Mouse (Mus musculus): ENCODE measurements at regions not wholly inside any gene's neighbourhood (a gene's known extent, or its start where the extent isn't known, plus 50 kb on each side); places are given as distances from the start of the nearest gene placed in this dataset.

DNA sequence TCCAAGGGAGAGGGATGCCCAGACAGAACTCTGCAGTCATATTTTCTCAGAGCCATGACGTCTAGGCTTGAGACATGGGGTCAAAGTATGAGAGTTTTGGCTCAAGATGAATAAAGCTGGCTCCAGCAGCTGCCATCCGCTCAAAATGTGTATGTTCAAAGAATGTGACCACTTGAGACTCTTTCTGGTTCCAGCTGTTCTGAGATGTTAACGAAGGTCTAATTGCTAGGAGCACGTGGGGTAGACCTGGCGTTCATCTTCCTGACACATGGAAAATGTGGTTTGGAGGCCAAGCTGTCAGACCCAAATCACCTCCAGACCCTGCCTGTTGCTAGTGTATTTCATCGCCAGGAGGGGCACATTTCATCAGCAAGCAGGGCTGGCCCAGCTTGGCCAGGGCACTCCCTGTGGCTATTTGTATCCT lies 58.9 kb upstream of the Ankrd1 start:
- DNase-seq (ENCODE audit: low spot score), result no peak

GRCm38 (mm10) chr19:36180329-36180728 lies 60.4 kb upstream of the Ankrd1 start:
- DNase-seq (ENCODE audit: low spot score), result no peak

- no peak for DNase-seq (ENCODE audit: low spot score)
Observed at GRCm38 (mm10) chr19:36181535-36181934, 61.6 kb upstream of the Ankrd1 start.

DNA sequence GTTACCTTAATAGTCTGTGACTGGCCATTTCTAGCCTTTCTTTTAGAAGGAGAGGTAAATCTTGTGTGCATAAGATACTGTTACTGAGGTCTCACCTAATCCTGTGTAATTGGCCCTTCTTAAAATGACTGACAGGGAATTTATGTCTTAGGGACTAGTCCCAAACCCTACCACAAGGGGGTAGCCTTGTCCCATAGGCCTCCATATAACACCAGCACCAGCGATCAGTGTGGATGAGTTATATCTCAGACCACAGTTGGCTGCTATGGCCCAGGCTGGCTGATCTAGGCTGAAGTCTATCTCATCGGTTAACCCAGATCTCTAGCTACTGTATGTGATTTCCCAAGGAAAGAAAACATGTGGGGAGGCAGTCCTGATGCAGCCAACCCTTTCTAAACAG lies 63.2 kb upstream of the Ankrd1 start:
- no peak for DNase-seq (ENCODE audit: low spot score)

DNA sequence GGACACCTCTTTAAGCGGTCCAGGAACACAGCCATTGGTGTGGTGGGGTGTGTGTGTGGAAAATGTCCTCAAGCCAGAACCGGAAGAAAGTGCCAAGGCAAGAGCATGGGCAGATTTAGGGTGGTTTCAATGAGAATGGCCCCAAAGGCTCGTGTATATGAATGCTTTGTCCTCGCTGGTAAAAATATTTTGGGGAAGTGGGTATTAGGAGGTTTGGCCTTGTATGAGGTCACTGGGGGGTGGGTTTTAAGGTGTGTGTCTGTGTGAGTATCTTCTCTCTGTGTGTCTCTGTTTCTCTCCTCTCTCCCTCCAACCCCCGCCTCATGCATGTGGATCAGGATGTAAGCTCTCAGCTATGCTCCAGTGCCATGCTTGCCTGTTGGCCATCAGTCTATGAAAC lies 69.8 kb upstream of the Ankrd1 start:
- DNase-seq (ENCODE audit: low spot score), result no peak

DNA sequence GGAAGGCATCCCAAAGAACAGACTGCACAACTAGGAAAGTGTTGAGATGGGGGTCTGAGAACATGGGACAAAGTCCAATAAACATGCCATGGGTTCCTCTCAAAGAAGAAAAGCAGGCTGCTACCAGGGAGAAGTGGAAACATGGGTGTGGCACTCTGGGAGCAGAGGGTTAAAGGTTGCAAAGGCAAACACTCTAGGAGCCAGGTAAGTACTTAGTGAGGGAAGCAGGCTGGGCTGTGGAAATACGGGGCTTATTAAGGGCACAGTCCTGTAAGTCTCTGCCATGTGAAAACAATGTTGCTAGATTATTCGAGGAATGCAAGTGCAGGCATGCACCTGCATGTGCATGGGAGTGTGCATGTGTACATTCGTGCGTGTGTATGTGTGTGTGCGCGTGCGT lies 71.7 kb upstream of the Ankrd1 start:
- no peak for DNase-seq (ENCODE audit: low spot score)

DNA sequence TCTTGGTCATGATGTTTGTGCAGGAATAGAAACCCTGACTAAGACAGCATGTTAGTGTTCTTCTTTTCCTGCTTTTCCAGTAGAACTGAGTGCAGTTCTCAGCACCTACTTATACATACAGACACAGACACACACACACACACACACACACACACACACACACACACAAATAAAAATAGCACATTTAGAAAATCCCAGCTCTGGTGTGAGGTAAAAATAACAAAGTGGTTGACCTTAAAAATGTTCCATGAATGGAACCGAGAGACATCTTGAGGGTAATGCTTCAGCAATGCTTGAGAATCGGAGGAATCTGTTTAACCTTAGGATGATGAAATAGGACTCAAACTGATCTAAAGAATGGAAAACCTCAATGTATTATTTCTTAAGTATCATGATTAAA lies 84.4 kb upstream of the Ankrd1 start:
- DNase-seq (ENCODE audit: low spot score), result no peak

GRCm38 (mm10) chr19:36204965-36205718 lies 85.2 kb upstream of the Ankrd1 start:
- DNase-seq (ENCODE audit: low spot score), result no peak

DNA sequence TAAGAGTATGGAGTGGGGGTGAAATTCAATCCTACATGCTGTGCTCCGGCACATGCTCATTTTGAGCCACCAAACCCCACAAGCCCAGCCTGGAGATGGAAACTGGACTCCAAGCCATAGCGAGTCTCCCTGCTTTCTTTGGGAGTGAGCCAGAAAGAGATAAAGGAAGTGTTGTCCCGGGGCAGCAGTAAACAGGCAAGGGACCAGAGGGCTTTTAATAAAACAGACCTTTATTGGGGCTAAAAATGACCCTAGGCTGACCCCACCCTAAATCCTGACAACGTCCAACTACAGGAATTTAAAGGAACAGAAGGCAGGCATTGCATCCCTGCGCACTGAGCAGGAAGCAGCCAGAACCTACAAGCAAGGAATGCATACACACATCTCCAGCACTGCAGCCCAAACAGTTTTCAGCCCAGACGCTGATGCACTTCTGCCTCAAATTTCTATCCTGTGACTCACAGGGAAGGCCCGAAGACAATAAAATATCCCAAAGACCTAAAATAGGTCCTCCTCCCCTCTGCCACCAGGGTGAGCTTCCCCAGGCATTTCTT lies 87.9 kb upstream of the Ankrd1 start:
- DNase-seq (ENCODE audit: low spot score), result no peak

DNA sequence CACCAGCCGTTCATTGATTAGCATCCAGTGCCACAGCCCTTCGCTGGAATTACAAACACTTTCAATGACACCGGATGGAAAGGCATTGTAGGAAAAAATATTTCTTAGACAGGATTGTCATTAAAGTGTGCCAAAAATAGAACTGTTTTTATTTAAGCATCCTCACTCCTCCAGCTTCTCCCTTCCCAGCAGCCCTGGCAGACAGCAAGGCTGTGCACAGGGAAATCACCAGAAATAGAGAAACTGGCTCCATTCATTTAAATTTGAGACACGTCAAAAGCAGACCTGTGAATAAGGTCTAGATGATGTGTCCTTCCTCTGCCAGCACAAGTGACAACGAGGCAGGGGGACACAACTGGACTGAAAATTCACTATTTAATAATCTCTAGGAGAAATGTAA lies 88.5 kb upstream of the Ankrd1 start:
- DNase-seq (ENCODE audit: low spot score), result no peak

DNA sequence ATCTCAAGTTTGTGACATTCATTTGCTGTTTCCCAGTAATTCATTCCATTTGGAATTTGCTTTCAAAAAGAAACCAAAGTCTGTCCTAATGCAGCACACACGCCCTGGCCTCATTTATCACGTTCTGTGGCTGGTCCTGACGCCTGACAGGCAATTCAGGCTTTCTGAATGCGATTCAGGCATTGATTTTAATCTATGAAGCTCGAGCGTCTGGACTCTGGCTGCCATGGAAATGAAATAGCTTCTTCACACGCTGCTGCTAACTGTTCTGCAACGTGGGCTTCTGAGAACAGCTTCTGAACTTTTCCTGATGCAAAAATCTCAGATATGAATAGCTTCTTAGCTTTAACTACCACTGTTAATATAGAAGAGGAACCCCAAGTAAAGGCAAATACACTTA lies 93.6 kb upstream of the Ankrd1 start:
- no peak for DNase-seq (ENCODE audit: low spot score)

- DNase-seq (ENCODE audit: low spot score), result peak; percentile 12
Observed at GRCm38 (mm10) chr19:36214188-36214968, 94.5 kb upstream of the Ankrd1 start.

DNA sequence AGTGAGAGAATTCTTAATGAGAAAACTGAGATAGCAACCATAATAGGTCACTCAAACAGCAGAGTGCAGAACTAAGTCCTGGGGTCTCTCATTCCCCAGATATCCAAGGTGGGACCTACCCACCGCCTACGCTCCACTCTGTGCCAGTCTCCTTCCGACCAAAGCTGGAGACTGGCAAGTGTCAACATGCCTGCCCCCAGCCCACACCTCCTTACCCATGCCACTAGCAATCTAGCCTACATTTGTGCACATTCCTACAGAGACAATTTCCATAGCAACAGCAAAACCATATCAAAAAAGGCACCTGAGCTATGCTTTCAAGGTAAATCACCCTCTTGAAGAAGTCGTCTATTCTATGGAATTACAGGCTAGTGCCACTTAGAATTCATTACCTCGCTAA lies 97.3 kb upstream of the Ankrd1 start:
- no peak for DNase-seq (ENCODE audit: low spot score)

DNA sequence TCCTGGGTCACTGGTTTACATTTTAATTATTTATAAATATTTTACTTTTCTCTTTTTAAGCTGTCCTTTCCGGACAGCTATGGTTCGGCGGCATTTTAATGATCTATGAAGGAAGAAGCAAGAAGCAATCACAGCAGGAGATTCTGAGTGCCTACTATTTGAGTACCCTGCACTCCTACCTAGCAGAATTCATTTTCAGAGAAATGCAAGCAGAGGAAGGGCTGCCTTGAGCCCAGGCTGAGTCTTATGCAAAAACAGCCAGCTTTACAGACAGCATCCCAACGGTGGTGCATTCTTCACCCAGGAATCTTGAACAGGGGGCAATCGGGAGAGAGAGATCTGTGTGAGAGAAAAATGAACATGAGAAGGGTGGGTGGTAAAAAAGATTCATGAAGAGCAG lies 97.7 kb upstream of the Ankrd1 start:
- no peak for DNase-seq (ENCODE audit: low spot score)

GRCm38 (mm10) chr19:36218921-36219320 lies 99.0 kb upstream of the Ankrd1 start:
- no peak for DNase-seq (ENCODE audit: low spot score)

DNA sequence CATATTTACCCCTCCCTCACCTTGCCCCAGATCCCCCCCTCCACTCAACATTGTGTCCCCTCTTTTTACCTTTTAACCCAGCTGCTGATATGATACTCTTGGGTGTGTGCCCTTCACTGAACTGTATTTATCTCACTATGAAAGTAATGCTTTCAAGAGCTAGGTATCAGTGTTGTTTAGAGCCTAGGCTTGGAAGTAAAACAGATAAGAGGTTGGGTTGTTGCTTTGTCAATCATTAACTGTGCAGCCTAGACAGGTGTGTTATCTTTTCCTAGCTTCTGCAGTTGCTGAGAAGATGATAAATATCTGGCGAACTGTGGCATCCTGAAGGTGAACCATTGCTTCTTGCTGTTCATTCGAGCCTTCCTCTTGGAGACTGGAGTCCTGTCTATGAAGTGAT lies 101.2 kb upstream of the Ankrd1 start:
- DNase-seq (ENCODE audit: low spot score), result no peak

GRCm38 (mm10) chr19:36221596-36221995 lies 101.7 kb upstream of the Ankrd1 start:
- no peak for DNase-seq (ENCODE audit: low spot score)

DNA sequence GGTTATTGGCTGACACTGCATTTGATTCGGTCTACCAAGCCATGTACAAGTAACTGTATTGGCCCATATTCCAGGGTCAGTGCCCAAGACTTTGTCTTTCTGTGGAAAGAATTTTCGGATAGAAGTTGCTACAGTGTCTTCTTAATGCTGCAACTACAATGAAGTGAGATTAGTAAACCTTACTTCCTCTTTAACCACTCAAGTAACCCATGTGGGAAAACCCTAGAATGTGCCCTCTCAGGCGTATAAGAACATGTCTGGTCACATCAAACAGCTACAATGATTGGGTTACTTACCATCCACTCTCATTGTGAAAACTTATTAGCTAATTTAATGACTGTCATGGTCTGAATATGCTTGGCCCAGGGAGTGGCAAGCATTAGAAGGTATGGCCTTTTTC lies 102.3 kb upstream of the Ankrd1 start:
- no peak for DNase-seq (ENCODE audit: low spot score)

DNA sequence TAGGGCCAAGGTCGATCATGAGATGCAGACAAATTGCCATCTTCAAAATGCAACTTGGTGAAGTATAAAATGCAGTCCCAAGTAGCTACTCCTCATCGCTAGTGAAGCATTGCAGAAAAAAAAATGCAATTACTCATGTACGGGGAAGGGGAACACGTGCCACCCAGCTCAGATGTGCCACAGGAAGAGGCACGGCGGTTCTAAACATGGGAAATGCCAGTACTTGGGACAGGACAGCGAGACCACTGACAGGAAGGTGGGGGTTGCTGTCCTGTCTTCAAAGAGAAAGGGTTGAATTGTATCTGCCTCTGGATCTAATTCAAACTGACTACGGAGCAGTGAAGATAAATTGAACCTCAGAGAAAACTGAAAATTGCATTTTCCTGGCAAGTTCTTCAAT lies 104.6 kb upstream of the Ankrd1 start:
- no peak for DNase-seq (ENCODE audit: low spot score)

DNA sequence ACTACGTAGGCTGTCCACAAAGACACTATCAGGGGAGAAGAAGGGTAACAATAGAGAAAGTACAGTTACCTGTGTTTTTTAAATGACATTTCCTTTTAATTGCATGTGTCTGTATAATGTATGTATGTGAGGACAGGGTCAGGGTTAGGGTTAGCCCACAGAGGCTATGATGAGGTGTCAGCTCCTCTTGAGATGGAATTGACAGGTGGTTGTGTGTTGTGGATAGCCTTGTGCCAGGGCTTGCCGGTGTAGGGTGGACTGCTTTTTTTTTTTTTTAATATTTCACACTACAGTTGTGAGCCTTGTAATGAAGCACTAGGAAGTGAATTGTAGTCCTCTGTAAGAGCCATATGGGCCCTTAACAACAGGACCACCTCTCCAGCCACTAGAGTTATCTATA lies 105.7 kb upstream of the Ankrd1 start:
- no peak for DNase-seq (ENCODE audit: low spot score)

- DNase-seq (ENCODE audit: low spot score), result no peak
Observed at GRCm38 (mm10) chr19:36227418-36228160, 107.7 kb upstream of the Ankrd1 start.

DNA sequence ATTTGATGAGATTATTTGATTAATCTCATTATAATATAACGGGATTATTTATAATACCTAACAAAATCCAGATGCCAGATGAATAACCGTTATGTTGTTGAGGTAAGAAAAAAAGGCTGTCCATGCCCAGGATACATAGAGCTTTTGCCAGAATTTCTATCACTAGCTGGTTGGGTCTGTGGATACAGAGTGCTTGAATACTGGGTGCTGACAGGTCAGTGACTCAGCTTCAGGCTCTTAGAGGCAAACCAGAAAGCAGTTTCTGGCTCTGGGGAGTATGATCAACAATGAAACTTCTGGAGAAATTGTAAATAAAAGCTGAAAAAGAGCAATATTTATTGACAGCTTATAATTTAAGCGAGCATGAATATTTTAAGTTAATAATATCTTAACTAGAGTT lies 109.4 kb upstream of the Ankrd1 start:
- DNase-seq (ENCODE audit: low spot score), result no peak

- DNase-seq (ENCODE audit: low spot score), result no peak
Observed at GRCm38 (mm10) chr19:36229941-36230340, 110.0 kb upstream of the Ankrd1 start.
